Mouse (Mus musculus) layer of hippocampus, adult 18-20 months (tissue): ENCODE measurements around the gene Tmem8b. TPM values are rescaled to one million over a fixed set of nuclear protein-coding genes. Genes with fewer than 3 reads are reported as not detected.

Source experiments
- microRNA-seq, 2 experiments: library from miRNA; unstranded; fragments of <30 nt; microRNA quantifications; one replicate each; pipeline ENCODE4 v1.2.0; 2021
- total RNA-seq, 2 experiments: library from RNA; stranded (reverse); gene quantifications; 2 replicates each; pipeline ENCODE4 v1.2.3; 2021

The Tmem8b gene
- total RNA-seq, 2 experiments from 2014 or later = 68.2 to 72.1 TPM

Small RNAs within 50 kb of the gene (microRNA-seq; reads per million reads assigned to microRNA genes)
- 0 reads per million in 2 experiments for gene Gm25262

Other genes with a start within 250 kb of the Tmem8b start
- under 1 TPM; 0.54 to 0.81 TPM for gene Fam166b, start 239.8 kb upstream of the Tmem8b start, total RNA-seq
- gene Tesk1, start 227.0 kb upstream of the Tmem8b start, total RNA-seq = 10 to 100 TPM; 83.3 to 89.9 TPM
- not detected for gene Cd72, start 214.3 kb upstream of the Tmem8b start, total RNA-seq
- gene Sit1, start 185.2 kb upstream of the Tmem8b start, total RNA-seq = not detected
- gene Ccdc107, start 176.1 kb upstream of the Tmem8b start, total RNA-seq = 10 to 100 TPM; 27.7 to 29.3 TPM
- not detected for gene Arhgef39, start 169.3 kb upstream of the Tmem8b start, total RNA-seq
- gene Car9, start 162.0 kb upstream of the Tmem8b start, total RNA-seq = not detected
- gene Tpm2, start 145.2 kb upstream of the Tmem8b start, total RNA-seq = 1 to 10 TPM; 4.2 to 4.8 TPM
- 10 to 100 TPM; 67.4 to 74.5 TPM for gene Creb3, start 106.6 kb upstream of the Tmem8b start, total RNA-seq
- gene Tln1, start 106.3 kb upstream of the Tmem8b start, total RNA-seq = 10 to 100 TPM; 35.8 to 42.1 TPM
- 10 to 100 TPM; 43.6 to 48.0 TPM for gene Rgp1, start 90.3 kb upstream of the Tmem8b start, total RNA-seq
- gene Gba2, start 90.1 kb upstream of the Tmem8b start, total RNA-seq = 10 to 100 TPM; 58.8 to 65.2 TPM
- gene Msmp, start 84.5 kb upstream of the Tmem8b start, total RNA-seq = not detected
- gene Npr2, start 37.0 kb upstream of the Tmem8b start, total RNA-seq = 10 to 100 TPM; 47.2 to 52.7 TPM
- 1 to 10 TPM; 1.4 to 2.3 TPM for gene Spag8, start 15.4 kb upstream of the Tmem8b start, total RNA-seq
- gene Hint2, start 12.5 kb upstream of the Tmem8b start, total RNA-seq = 10 to 100 TPM; 31.3 to 36.7 TPM
- 1 to 10 TPM; 1.5 to 1.8 TPM for gene Fam221b, start 174 bp downstream of the Tmem8b start, total RNA-seq
- not detected for gene Olfr70, start 31.8 kb downstream of the Tmem8b start, total RNA-seq
- not detected for gene Olfr71, start 41.3 kb downstream of the Tmem8b start, total RNA-seq
- 1 to 10 TPM in 1 of 2 experiments, under 1 TPM in 1; 0.79 to 1.6 TPM for gene Hrct1, start 58.2 kb downstream of the Tmem8b start, total RNA-seq
- 1 to 10 TPM in 1 of 2 experiments, under 1 TPM in 1; 0.58 to 1.3 TPM for gene Spaar, start 61.1 kb downstream of the Tmem8b start, total RNA-seq
- gene Olfr159, start 102.0 kb downstream of the Tmem8b start, total RNA-seq = not detected
- gene Olfr156, start 154.9 kb downstream of the Tmem8b start, total RNA-seq = not detected
- not detected for gene Olfr157, start 171.2 kb downstream of the Tmem8b start, total RNA-seq
- gene Olfr155, start 182.6 kb downstream of the Tmem8b start, total RNA-seq = not detected
- 1 to 10 TPM; 6.0 to 6.2 TPM for gene Reck, start 206.6 kb downstream of the Tmem8b start, total RNA-seq